Mouse (Mus musculus) fibroblast of lung, adult 2 months (primary cell): Measurements from ENCODE around the gene Ccn2.

Experiments
- DNase-seq: peaks from one replicate; pipeline ENCODE4 v3.0.0-alpha.2; 2011; ENCODE audit warnings: low read depth

Ccn2 gene

DNA sequence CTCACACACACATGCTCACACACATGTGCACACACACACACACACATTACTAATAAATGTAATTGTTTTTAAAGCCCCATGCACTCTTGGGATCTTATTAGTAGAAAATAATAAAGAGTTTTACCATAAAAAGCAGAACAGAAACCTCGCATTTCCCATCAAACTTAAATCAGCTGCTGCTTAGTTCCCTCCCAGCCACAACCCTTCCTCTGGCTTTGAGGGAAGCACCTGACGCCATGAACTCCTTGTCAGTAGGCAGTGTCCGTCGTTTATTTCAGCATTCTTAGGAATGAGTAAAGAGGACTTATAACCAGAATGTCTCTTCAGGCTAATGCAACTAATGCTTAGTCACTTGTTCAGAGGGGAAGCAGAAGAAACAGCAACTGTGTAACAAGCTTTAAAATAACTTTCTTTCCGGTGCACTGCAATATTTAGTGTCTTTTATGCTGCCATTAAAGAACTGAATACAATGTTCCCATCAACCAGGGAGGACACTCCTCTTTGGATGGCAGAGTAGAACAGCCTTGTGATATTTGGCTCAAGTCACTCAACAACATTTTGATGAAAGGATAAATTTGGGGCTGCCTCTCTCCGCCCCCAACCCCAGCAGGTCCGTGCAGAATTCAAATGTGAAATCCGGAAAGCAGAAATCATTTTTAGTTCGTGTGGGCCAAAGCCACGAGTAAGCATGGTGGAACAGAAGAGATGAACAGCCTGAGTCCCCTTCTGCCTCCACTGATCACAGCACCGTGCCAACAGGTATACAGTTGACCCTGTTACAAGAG lies 47.7 kb downstream of the Ccn2 start:
- no peak for DNase-seq

GRCm38 (mm10) chr10:24645169-24645568 lies 49.9 kb downstream of the Ccn2 start:
- DNase-seq, result no peak
